Mouse (Mus musculus) forebrain, embryonic 10.5 days (tissue): ENCODE data around the gene Afap1. TPM values are rescaled to one million over a fixed set of nuclear protein-coding genes. Genes with fewer than 3 reads are reported as not detected.

ENCODE experiments used
- DNase-seq: peaks from one replicate; pipeline ENCODE4 v3.0.0-alpha.2; 2017; ENCODE audit warnings: low spot score; ENCODE audit errors: extremely low spot score
- H3K27ac ChIP-seq: fragments of 300-500 bp; sonication (generic); 2 replicates; pipeline ENCODE4 v1.5.1; 2016; ENCODE audit warnings: mild to moderate bottlenecking
- H3K27me3 ChIP-seq: fragments of 300-500 bp; sonication (generic); 2 replicates; pipeline ENCODE4 v1.6.1; 2016; ENCODE audit warnings: mild to moderate bottlenecking; ENCODE audit not compliant: poor library complexity, severe bottlenecking
- H3K36me3 ChIP-seq: fragments of 300-500 bp; sonication (generic); replicated peaks from 2 replicates; pipeline ENCODE4 v1.6.1; 2016; ENCODE audit warnings: mild to moderate bottlenecking, moderate library complexity
- H3K4me1 ChIP-seq: fragments of 300-500 bp; sonication (generic); 2 replicates; pipeline ENCODE4 v1.6.1; 2016
- H3K4me3 ChIP-seq: fragments of 300-500 bp; sonication (generic); 2 replicates; pipeline ENCODE4 v1.5.1; 2016; ENCODE audit warnings: mild to moderate bottlenecking, moderate library complexity
- H3K9me3 ChIP-seq: fragments of 300-500 bp; sonication (generic); 2 replicates; pipeline ENCODE4 v1.6.1; 2016; ENCODE audit warnings: mild to moderate bottlenecking, moderate library complexity
- WGBS: fragments of 180-500 bp; shearing (Covaris S2); methylation state at CpG from one replicate; pipeline ENCODE4 v1.1.7; 2016; 5-methylcytosine and 5-hydroxymethylcytosine counted together
- polyA plus RNA-seq: library from polyadenylated mRNA; unstranded; fragments of >200 nt; fragmentation: Nextera tagmentation; extraction: Ambion mirVana; gene quantifications from 2 replicates; pipeline ENCODE4 v1.2.1, GENCODE M21; 2016

The Afap1 gene
- polyA plus RNA-seq, 1 experiment from 2014 or later = 14.3 TPM

DNA sequence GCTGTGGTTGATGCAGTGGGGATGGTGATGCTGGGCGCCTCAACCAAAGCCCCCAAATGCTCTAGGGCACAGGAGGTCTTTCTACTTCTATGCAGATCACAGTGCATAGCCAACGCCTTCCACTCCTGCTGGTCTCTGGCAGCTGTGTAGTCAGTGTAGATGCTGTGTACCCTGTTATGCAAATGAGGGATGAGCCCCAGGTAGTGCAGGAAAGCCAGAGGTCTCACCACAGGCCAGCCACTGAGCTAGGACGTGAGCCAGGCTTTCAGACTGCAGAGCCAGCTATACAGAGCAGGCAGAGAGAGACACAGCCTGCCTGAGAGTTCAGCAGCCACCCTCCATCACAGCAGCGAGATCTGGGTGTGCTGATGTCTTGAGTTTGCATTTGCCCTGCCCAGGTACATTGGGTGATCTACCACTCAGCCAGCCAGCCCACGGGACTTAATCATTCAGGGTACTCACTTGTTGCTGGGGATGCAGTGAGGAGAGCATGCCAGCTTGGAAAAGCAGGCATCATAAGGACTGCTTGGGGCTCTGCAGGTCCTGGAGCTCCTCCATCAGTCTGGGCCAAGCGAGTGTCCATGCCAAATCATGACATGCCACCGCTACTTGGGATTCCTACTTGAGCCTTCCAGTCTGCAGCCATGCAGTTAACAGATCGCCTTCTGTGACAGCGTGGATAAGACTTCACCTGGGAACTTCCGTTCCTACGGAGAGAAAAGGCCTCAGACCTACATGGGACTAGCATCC is 97.0 kb downstream of the Afap1 start:
- 75% methylated on average over 11 of the region's 11 CpGs for WGBS
- Histone ChIP-seq H3K27ac (no peak overlapping the region), H3K9me3 (no peaks in the 10 kb centered on the region), H3K27me3 (no peaks in the 10 kb centered on the region), H3K4me1 (no peaks in the 10 kb centered on the region), H3K4me3 (no peak overlapping the region), H3K36me3 (peaks cover 69% of the 10 kb centered on the region)
- DNase-seq = no peak

DNA sequence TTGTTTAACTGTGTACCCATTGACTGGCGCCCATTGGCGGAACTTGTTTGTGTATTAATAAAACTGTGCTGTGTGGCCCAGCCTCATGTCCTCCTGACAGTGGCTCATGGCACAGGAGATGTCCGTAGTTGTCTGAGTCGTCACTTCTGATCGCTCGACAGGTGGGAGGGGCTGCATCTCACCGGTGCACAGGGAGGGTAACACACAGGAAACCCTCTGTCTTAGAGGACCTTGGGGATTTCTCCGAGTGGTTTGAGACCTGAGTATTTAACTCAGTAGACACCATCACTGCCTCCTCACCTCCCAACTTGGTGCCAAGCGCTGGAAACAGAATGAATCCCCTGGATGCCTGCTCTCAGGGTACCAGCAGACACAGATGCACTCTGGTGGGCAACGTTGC is 110.7 kb downstream of the Afap1 start:
- no peak for DNase-seq
- peaks cover 16% of the 10 kb centered on the region for H3K36me3 ChIP-seq
- H3K4me1 ChIP-seq = no peaks in the 10 kb centered on the region
- no peaks in the 10 kb centered on the region for H3K9me3 ChIP-seq
- no peak overlapping the region for H3K4me3 ChIP-seq
- H3K27me3 ChIP-seq = no peaks in the 10 kb centered on the region
- 90% methylated on average over 10 of the region's 10 CpGs for WGBS
- no peak overlapping the region for H3K27ac ChIP-seq

DNA sequence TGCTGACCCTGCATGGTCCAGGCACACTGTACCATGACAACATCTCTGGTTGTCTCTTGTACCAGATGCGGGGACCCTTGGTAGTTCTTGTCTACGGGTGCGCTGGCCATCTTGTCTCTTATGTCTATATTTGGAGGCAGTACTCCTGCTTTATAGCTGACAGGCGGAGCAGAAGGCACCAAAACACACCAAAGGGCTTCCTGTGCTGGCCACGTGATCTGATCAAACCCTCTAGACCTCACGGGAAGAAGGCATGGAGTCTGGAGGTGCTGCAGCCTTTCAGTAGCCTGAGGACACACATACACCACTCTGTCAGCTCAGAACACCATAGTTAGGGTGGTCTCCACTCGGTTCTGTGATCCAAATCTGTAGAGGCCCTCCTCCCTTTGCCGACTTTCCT is 113.0 kb downstream of the Afap1 start:
- H3K36me3 ChIP-seq = peaks cover 4% of the 10 kb centered on the region; the same call in 1 of the 2 replicates
- no peak for DNase-seq
- H3K4me3 ChIP-seq = no peak overlapping the region
- no peaks in the 10 kb centered on the region for H3K27me3 ChIP-seq
- no peak overlapping the region for H3K27ac ChIP-seq
- H3K4me1 ChIP-seq = no peaks in the 10 kb centered on the region
- H3K9me3 ChIP-seq = no peaks in the 10 kb centered on the region
- WGBS = 88% methylated on average over 8 of the region's 8 CpGs

- Histone ChIP-seq H3K4me1 (no peaks in the 10 kb centered on the region), H3K4me3 (no peak overlapping the region), H3K27ac (no peak overlapping the region), H3K36me3 (peaks cover 4% of the 10 kb centered on the region; the same call in 1 of the 2 replicates), H3K27me3 (no peaks in the 10 kb centered on the region), H3K9me3 (no peaks in the 10 kb centered on the region)
- no peak for DNase-seq
- 90% methylated on average over 5 of the region's 5 CpGs for WGBS
Measured at GRCm38 (mm10) chr5:36006586-36006985, 113.5 kb downstream of the Afap1 start.

- Histone ChIP-seq H3K36me3 (no peaks in the 10 kb centered on the region), H3K4me1 (no peaks in the 10 kb centered on the region), H3K9me3 (no peaks in the 10 kb centered on the region), H3K27me3 (no peaks in the 10 kb centered on the region), H3K27ac (no peak overlapping the region), H3K4me3 (no peak overlapping the region)
- DNase-seq = no peak
- WGBS = 91% methylated on average over 10 of the region's 10 CpGs
Measured at GRCm38 (mm10) chr5:36007649-36008048, 114.5 kb downstream of the Afap1 start.

DNA sequence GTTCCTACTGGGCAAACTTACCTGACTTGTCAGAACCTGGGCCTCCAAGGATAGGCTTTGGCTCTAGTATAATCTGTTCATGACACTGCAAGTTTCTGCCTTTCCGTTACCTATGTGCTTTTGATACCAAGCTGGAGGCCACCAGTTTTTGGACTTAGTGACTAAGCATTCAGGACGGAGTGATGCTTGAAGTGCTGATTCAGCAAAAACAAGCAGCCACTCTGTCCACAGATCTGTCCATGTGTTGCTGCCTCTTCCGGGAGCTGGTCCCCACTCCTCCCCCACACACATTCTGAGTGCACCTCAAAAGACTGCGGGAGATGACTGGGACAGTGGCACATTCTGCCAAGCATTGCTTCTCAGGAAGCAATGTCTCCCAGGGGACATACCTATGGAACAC is 116.3 kb downstream of the Afap1 start:
- H3K9me3 ChIP-seq = no peaks in the 10 kb centered on the region
- H3K36me3 ChIP-seq = no peaks in the 10 kb centered on the region
- 88% methylated on average over 4 of the region's 4 CpGs for WGBS
- no peaks in the 10 kb centered on the region for H3K27me3 ChIP-seq
- H3K27ac ChIP-seq = no peak overlapping the region
- H3K4me3 ChIP-seq = no peak overlapping the region
- DNase-seq = no peak
- H3K4me1 ChIP-seq = no peaks in the 10 kb centered on the region

- WGBS = 77% methylated on average over 3 of the region's 3 CpGs
- Histone ChIP-seq H3K9me3 (no peaks in the 10 kb centered on the region), H3K4me1 (peaks cover 12% of the 10 kb centered on the region), H3K36me3 (peaks cover 7% of the 10 kb centered on the region), H3K27ac (no peak overlapping the region), H3K4me3 (no peak overlapping the region), H3K27me3 (no peaks in the 10 kb centered on the region)
- DNase-seq = no peak
Measured at GRCm38 (mm10) chr5:36018366-36018765, 125.2 kb downstream of the Afap1 start.

DNA sequence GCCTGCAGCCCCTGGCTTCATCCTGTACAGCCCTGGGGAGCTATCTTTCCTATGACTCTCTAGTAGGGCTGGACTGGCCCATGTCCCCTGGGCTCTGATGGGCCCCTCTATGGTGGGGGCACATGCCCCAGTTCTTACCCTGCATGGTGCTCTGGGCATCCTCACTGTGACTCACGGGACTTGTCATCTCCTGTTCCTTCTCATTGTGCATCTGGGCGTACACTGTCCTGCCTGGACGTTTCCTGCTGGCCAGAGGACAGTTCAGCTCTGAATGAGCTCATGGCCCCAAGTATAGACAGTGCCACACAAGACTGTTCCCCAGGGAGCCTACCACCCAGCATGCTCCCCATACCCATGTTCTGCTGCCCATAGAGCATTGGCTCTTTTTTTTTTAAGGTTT is 128.0 kb downstream of the Afap1 start:
- no peak overlapping the region for H3K4me3 ChIP-seq
- DNase-seq = no peak
- H3K36me3 ChIP-seq = peaks cover 7% of the 10 kb centered on the region
- peaks cover 12% of the 10 kb centered on the region for H3K4me1 ChIP-seq
- 74% methylated on average over 3 of the region's 3 CpGs for WGBS
- H3K27ac ChIP-seq = 0 out of 2 replicates have a peak overlapping the region, but pooled peaks have one; percentile 26
- no peaks in the 10 kb centered on the region for H3K9me3 ChIP-seq
- H3K27me3 ChIP-seq = no peaks in the 10 kb centered on the region

- peak overlapping the region; percentile 30; the same call in 1 of the 2 replicates for H3K27ac ChIP-seq
- peaks cover 12% of the 10 kb centered on the region for H3K4me1 ChIP-seq
- no peaks in the 10 kb centered on the region for H3K9me3 ChIP-seq
- H3K27me3 ChIP-seq = no peaks in the 10 kb centered on the region
- peaks cover 7% of the 10 kb centered on the region for H3K36me3 ChIP-seq
- DNase-seq = no peak
- no peak overlapping the region for H3K4me3 ChIP-seq
- 70% methylated on average over 1 of the region's 1 CpGs for WGBS
Measured at GRCm38 (mm10) chr5:36022361-36022760, 129.2 kb downstream of the Afap1 start.

- Histone ChIP-seq H3K27me3 (no peaks in the 10 kb centered on the region), H3K4me3 (no peak overlapping the region), H3K27ac (0 out of 2 replicates have a peak overlapping the region, but pooled peaks have one; percentile 6), H3K4me1 (peaks cover 12% of the 10 kb centered on the region), H3K36me3 (no peaks in the 10 kb centered on the region), H3K9me3 (no peaks in the 10 kb centered on the region)
- 90% methylated on average over 9 of the region's 9 CpGs for WGBS
- DNase-seq = no peak
Measured at GRCm38 (mm10) chr5:36024003-36024685, 131.0 kb downstream of the Afap1 start.

DNA sequence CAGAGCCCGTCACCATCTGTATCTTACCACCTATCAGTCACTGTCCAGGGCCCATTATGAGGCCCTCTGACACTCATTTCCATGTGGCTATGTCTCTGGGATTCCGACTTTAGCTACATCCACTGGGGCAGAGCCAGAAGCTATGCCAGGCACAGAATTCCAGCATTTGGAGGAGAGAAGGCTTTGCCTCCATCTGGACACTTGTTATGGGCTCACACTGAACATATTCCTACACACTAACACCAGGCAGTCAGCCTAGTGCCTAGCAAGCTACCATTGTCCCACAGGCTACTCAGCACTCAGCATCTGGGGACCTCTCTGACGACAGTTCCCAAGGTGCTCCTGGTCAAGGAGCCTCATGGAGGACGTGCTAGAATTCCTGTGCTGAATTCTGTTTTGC is 132.0 kb downstream of the Afap1 start:
- no peak for DNase-seq
- H3K27ac ChIP-seq = no peak overlapping the region

GRCm38 (mm10) chr5:36033531-36034426 is 140.7 kb downstream of the Afap1 start:
- Histone ChIP-seq H3K9me3 (no peaks in the 10 kb centered on the region), H3K36me3 (no peaks in the 10 kb centered on the region), H3K4me1 (no peaks in the 10 kb centered on the region), H3K27me3 (no peaks in the 10 kb centered on the region), H3K27ac (no peak overlapping the region), H3K4me3 (no peak overlapping the region)
- peak; percentile 66 for DNase-seq
- 49% methylated on average over 8 of the region's 8 CpGs for WGBS

More for the DNA sequence above, 132.0 kb downstream of the Afap1 start:
- 83% methylated on average over 4 of the region's 4 CpGs for WGBS
- Histone ChIP-seq H3K4me3 (no peak overlapping the region), H3K4me1 (peaks cover 12% of the 10 kb centered on the region), H3K27me3 (no peaks in the 10 kb centered on the region), H3K36me3 (no peaks in the 10 kb centered on the region), H3K9me3 (no peaks in the 10 kb centered on the region)
